Mouse (Mus musculus) forebrain, embryonic 14.5 days (tissue): ENCODE measurements around the gene Banf1. TPM values are rescaled to one million over a fixed set of nuclear protein-coding genes. Genes with fewer than 3 reads are reported as not detected.

Source experiments
- ATAC-seq: fragments of 200-750 bp; cut with Nextera tagmentation; 2 replicates; pipeline ENCODE4 v1.8.0; 2017; ENCODE audit warnings: mild to moderate bottlenecking, moderate library complexity
- DNase-seq: peaks from one replicate; pipeline ENCODE4 v3.0.0-alpha.2; 2015; ENCODE audit warnings: low spot score
- H3K27ac ChIP-seq: fragments of 300-500 bp; sonication (generic); 2 replicates; pipeline ENCODE4 v1.5.1; 2014; ENCODE audit warnings: low read depth, mild to moderate bottlenecking, control low read depth, low read length, moderate library complexity
- H3K27me3 ChIP-seq: fragments of 300-500 bp; sonication (generic); replicated peaks from 2 replicates; pipeline ENCODE4 v1.6.1; 2014; ENCODE audit warnings: low read length, control low read depth, mixed read lengths; ENCODE audit not compliant: control insufficient read depth, insufficient read depth
- H3K36me3 ChIP-seq: fragments of 300-500 bp; sonication (generic); 2 replicates; pipeline ENCODE4 v1.6.1; 2014; ENCODE audit warnings: low read length, control low read depth; ENCODE audit not compliant: control insufficient read depth, insufficient read depth
- H3K4me1 ChIP-seq: fragments of 300-500 bp; sonication (generic); 2 replicates; pipeline ENCODE4 v1.6.1; 2014; ENCODE audit warnings: antibody characterized with exemption, low read length, control low read depth; ENCODE audit not compliant: control insufficient read depth, insufficient read depth
- H3K4me2 ChIP-seq: fragments of 300-500 bp; sonication (generic); 2 replicates; pipeline ENCODE4 v1.6.1; 2014; ENCODE audit warnings: mild to moderate bottlenecking, control low read depth, low read length
- H3K4me3 ChIP-seq: fragments of 300-500 bp; sonication (generic); 2 replicates; pipeline ENCODE4 v1.5.1; 2014; ENCODE audit warnings: low read depth, low read length, control low read depth
- H3K9ac ChIP-seq: fragments of 300-500 bp; sonication (generic); 2 replicates; pipeline ENCODE4 v1.6.1; 2014; ENCODE audit warnings: mild to moderate bottlenecking, low read length, control low read depth, moderate library complexity
- H3K9me3 ChIP-seq: fragments of 300-500 bp; sonication (generic); replicated peaks from 2 replicates; pipeline ENCODE4 v1.6.1; 2016; ENCODE audit warnings: low read length, control low read depth, mixed read lengths; ENCODE audit not compliant: control insufficient read depth
- WGBS: fragments of 180-500 bp; shearing (Covaris S2); extraction: QIAGEN DNeasy Blood & Tissue Kit; methylation state at CpG from one replicate; pipeline ENCODE4 v1.1.7; 2014; 5-methylcytosine and 5-hydroxymethylcytosine counted together
- polyA plus RNA-seq: library from polyadenylated mRNA; unstranded; fragments of >200 nt; fragmentation: Nextera tagmentation; extraction: Ambion mirVana; gene quantifications from 2 replicates; pipeline ENCODE4 v1.2.1, GENCODE M21; 2014

The Banf1 gene
- polyA plus RNA-seq, 1 experiment from 2014 or later: 471 TPM

DNA sequence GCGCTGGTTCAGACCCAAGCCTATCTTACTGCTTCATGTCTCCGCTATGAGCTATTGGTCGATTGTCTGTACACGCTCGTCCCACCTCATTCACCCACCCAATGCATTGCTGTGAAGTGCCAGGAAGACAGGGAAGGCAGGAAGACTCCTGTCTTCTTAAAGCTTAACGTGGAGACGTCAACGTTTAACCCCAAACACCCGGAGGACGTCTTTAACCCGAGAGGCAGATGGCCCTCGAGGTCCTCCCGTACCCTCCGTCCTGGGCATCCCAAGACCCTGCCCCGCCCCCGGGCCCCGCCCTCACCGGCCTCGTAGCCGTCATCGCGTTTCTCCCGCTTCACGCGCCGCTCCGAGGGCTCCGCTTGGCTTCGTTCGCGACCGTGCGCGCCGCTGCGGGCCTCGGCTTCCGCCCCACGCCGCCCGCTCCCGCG, 21.1 kb upstream of the Banf1 start:
- DNase-seq: no peak
- under 1% methylated on average over 43 of the region's 43 CpGs for WGBS
- Histone ChIP-seq H3K9me3 (no peaks in the 10 kb centered on the region), H3K4me3 (peak overlapping the region; percentile 99), H3K36me3 (peaks cover 29% of the 10 kb centered on the region), H3K4me1 (peaks cover 19% of the 10 kb centered on the region), H3K27me3 (no peaks in the 10 kb centered on the region), H3K27ac (peak overlapping the region; percentile 68), H3K9ac (peak overlapping the region; percentile 93), H3K4me2 (peak overlapping the region; percentile 92)
- peak; percentile 46 for ATAC-seq

DNA sequence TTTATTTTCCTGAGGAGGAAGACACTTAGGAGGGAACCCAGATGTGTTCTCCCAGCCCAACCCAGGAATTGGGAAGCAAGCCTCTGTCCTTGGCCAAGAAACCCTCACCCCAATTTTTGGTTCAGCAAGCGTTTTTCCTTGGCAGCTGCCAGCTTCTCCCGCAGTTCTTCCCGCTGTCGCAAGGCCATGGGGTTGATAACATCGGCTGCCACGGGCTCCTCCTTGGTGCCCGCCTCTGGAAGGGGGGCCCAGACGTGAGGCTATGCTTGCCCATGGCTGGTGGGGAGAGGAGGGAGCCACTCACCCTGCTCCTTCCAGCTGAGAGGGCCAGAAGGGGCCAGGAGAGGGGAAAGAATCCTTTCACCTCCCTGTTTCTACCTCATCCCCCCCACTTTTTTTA, 17.7 kb upstream of the Banf1 start:
- H3K36me3 ChIP-seq: peaks cover 62% of the 10 kb centered on the region
- H3K9ac ChIP-seq: no peak overlapping the region
- no peak overlapping the region for H3K4me2 ChIP-seq
- no peak overlapping the region for H3K4me3 ChIP-seq
- 92% methylated on average over 8 of the region's 8 CpGs for WGBS
- DNase-seq (no peak), ATAC-seq (no peak)
- H3K9me3 ChIP-seq: no peaks in the 10 kb centered on the region
- H3K27me3 ChIP-seq: no peaks in the 10 kb centered on the region
- peaks cover 16% of the 10 kb centered on the region for H3K4me1 ChIP-seq
- no peak overlapping the region for H3K27ac ChIP-seq

DNA sequence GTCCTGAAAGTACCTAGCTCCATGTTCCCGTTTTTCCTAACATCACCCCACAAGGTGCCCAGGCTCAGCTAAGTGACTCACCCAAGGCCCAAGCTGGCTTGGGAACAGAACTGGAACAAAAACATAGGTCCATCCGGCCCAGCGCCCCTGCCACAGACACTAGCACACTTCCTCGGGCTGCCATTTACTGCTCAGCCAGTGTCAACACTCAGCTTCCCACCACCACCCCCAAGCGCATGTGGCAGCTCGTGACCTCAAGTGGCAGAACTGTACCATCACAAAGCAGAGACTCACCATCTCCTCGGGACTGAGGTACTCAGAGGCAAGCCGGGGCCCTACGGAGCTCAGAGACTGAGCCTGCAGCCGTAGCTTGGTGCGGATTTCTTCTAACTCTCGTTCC, 16.4 kb upstream of the Banf1 start:
- WGBS: 96% methylated on average over 12 of the region's 12 CpGs
- Histone ChIP-seq H3K27ac (no peak overlapping the region), H3K4me3 (no peak overlapping the region), H3K4me2 (no peak overlapping the region), H3K27me3 (no peaks in the 10 kb centered on the region), H3K4me1 (peaks cover 10% of the 10 kb centered on the region), H3K9ac (no peak overlapping the region), H3K9me3 (no peaks in the 10 kb centered on the region), H3K36me3 (peaks cover 76% of the 10 kb centered on the region)
- ATAC-seq (no peak), DNase-seq (no peak)

DNA sequence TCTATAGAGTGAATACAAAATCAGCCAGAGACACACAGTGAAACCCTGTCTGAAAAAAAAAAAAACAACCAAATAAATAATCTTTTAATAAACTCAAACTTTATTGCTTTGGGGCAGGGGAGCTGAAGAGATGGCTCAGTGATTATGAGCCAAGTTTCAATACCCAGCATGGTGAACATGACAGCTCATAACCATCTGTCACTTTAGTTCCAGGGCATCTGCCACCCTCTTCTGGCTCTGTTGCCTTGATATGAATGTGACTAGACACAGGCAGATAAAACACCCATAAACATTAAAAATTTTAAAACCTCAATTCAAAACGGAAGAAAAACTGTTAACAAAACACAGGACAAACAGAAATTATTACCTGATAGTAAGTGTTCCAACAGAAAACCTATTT, 10.5 kb upstream of the Banf1 start:
- ATAC-seq: no peak
- H3K27me3 ChIP-seq: no peaks in the 10 kb centered on the region

DNA sequence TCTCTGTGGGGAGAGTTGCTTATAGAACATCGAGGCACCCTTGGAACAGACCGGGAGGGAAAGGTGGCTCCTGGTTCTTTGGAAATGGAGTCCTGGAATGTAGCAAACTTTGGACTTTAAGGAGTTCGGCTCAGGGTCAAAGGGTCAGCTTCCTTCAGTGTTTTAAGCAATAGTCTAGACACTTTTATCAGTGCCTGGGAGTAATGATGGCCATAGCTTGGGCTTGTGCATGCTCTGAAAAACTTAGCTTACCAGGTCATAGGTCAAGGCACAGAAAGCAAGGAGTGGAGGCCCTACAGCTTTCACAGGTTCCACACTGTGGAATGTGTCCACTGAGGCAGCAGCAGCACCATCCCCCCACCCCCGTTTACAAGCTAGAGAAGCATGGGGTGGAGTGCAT, 7.8 kb upstream of the Banf1 start:
- 78% methylated on average over 4 of the region's 4 CpGs for WGBS
- ATAC-seq: no peak
- H3K36me3 ChIP-seq: peaks cover 67% of the 10 kb centered on the region

More for the DNA sequence above, 10.5 kb upstream of the Banf1 start:
- H3K4me2 ChIP-seq: no peak overlapping the region
- no peak overlapping the region for H3K4me3 ChIP-seq
- no peak overlapping the region for H3K9ac ChIP-seq
- 90% methylated on average over 1 of the region's 1 CpGs for WGBS
- H3K27ac ChIP-seq: no peak overlapping the region
- DNase-seq: no peak
- H3K4me1 ChIP-seq: no peaks in the 10 kb centered on the region
- H3K36me3 ChIP-seq: peaks cover 69% of the 10 kb centered on the region
- no peaks in the 10 kb centered on the region for H3K9me3 ChIP-seq

DNA sequence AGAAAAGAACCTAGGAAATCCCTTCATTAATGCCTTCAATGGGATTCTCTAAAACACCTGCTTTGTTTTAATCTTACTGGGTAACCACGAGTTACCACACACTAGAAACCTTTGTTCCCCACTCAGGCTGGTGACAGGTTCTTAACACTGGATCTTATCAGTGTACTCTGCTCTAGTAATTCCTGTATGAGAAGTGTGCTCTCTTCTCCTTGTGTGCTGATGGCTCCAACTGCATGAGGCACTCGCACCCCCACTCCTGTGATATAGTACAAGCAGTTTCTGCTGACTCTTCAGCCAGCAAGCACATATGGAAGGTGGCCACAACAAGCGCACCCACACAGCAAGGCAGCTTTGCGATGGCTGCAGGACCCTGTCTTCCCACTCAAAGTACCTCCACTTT, 7.2 kb upstream of the Banf1 start:
- 87% methylated on average over 4 of the region's 4 CpGs for WGBS
- no peak overlapping the region for H3K9ac ChIP-seq
- ATAC-seq: no peak
- H3K9me3 ChIP-seq: no peaks in the 10 kb centered on the region
- H3K27me3 ChIP-seq: no peaks in the 10 kb centered on the region
- no peak for DNase-seq
- no peak overlapping the region for H3K4me3 ChIP-seq
- H3K36me3 ChIP-seq: peaks cover 67% of the 10 kb centered on the region
- no peak overlapping the region for H3K27ac ChIP-seq
- no peak overlapping the region for H3K4me2 ChIP-seq
- no peaks in the 10 kb centered on the region for H3K4me1 ChIP-seq

More for the DNA sequence above, 7.8 kb upstream of the Banf1 start:
- H3K4me3 ChIP-seq: no peak overlapping the region
- no peak for DNase-seq
- H3K9me3 ChIP-seq: no peaks in the 10 kb centered on the region
- no peak overlapping the region for H3K27ac ChIP-seq
- no peaks in the 10 kb centered on the region for H3K27me3 ChIP-seq
- no peak overlapping the region for H3K4me2 ChIP-seq
- H3K9ac ChIP-seq: no peak overlapping the region
- no peaks in the 10 kb centered on the region for H3K4me1 ChIP-seq

DNA sequence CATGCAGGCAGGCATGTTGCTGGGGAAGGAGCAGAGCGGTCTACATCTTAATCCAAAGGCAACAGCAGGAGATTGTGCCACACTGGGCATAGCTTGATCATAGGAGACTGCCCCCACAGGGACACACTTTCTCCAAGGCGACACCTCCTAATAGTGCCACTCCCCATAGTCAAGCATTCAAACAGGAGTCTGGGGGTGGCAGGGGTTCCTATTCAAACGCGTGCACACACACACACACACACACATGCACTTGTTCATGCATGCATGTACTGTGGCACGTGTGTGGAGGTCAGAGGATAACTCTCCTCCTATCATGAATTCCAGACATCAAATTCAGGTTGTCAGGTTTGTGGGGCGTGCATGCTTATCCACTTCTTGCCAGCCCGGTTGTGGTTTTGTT, 5.8 kb upstream of the Banf1 start:
- Histone ChIP-seq H3K27ac (no peak overlapping the region), H3K9me3 (no peaks in the 10 kb centered on the region), H3K4me3 (no peak overlapping the region), H3K27me3 (no peaks in the 10 kb centered on the region), H3K4me2 (no peak overlapping the region), H3K4me1 (peaks cover 5% of the 10 kb centered on the region), H3K9ac (no peak overlapping the region), H3K36me3 (peaks cover 63% of the 10 kb centered on the region)
- ATAC-seq (no peak), DNase-seq (no peak)
- WGBS: 96% methylated on average over 7 of the region's 7 CpGs

DNA sequence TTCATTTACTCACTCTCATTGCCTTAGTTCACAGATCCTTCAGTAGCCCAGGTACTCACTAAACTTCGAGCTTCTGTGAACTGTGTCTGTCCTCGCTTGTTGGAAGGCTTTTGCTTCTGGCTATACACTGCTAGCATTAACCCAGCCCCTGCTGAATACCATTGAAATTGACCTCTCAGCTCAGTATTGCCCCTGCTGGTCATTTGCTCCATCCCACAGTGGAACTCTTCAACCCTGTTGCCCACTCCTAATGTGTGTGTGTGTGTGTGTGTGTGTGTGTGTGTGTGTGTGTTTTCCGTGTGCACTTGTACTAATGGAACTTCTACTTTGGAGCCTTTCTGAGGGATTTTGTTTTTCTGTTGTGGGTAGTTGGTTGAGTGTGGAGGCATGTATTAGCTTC, 4.0 kb upstream of the Banf1 start:
- Histone ChIP-seq H3K4me3 (no peak overlapping the region), H3K4me1 (peaks cover 8% of the 10 kb centered on the region), H3K36me3 (peaks cover 59% of the 10 kb centered on the region), H3K4me2 (no peak overlapping the region), H3K27me3 (no peaks in the 10 kb centered on the region), H3K27ac (no peak overlapping the region), H3K9me3 (no peaks in the 10 kb centered on the region), H3K9ac (no peak overlapping the region)
- ATAC-seq (no peak), DNase-seq (no peak)
- WGBS: 95% methylated on average over 3 of the region's 3 CpGs

DNA sequence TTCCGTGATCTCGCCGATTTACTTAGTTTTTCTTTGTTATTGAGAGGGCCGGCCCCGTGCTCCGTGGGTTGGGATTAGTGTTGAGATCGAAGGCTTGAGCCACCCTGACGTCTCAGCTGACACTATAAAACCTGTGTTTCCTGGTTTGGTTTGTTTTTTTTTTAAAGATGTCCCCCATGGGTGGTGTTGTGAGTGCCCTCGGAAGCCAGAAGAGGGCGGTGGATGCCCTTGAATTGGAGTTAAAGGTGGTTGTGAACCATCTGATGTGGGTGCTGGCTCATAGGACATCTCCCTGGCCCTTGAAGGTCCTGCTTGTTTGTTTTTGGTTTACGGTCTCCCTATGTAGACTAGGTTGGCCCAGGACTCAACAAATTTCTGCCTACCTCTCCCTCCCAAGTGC, 487 bp upstream of the Banf1 start:
- DNase-seq (no peak), ATAC-seq (no peak)
- Histone ChIP-seq H3K4me2 (peak overlapping the region; percentile 89), H3K36me3 (peaks cover 58% of the 10 kb centered on the region), H3K4me3 (peak overlapping the region; percentile 97), H3K9me3 (no peaks in the 10 kb centered on the region), H3K27me3 (no peaks in the 10 kb centered on the region), H3K4me1 (peaks cover 13% of the 10 kb centered on the region), H3K9ac (peak overlapping the region; percentile 85), H3K27ac (peak overlapping the region; percentile 92; the same call in 1 of the 2 replicates)
- 11% methylated on average over 11 of the region's 11 CpGs for WGBS
